Mouse (Mus musculus) cerebellum, postnatal 4 days (tissue): ENCODE measurements at regions not wholly inside any gene's neighbourhood (a gene's known extent, or its start where the extent isn't known, plus 50 kb on each side); places are given as distances from the start of the nearest gene placed in this dataset.
A peak's percentile ranks its signal among the peaks of the same experiment; 100 is the strongest.

Experiments
- DNase-seq, 2 experiments: peaks; one replicate each; pipeline ENCODE4 v3.0.0; 2022; ENCODE audit warnings: low spot score in 2 of 2, mixed read lengths in 1 of 2

DNA sequence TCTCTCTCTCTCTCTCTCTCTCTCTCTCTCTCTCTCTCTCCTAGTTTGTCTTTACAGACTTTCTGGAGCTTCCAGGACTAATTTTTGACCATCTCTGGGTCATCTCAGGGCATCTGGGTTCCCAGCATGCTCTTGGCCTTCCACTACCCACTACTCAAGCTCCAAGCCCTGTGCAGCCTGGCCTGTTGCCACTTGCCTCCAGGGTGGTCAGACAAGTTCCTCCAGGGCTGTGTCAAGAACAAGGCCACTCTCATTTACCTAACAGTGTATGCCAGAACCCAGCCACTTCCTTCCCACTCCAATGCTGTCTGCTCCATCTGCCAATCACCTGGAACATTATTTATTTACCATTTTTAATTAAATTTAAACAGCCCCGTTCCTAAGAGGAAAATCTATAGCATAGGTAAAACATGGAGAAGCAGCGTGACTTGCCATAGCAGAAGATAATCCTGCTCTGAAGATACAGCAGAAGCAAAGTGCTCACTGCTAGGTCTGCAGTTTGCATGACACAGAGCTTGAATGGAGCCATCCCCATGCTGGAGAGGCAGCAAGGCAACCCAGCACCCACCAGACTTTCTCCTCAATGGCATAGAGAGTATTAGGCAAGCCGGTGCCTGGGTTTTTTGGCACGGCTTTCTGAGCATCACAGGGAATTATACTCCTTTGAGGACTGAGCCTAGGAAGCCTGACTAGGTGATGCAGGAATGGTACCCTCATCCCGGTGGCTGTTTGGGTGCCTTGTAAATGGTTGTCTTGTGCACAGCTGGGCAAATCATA, 54.0 kb downstream of the Foxi1 start:
- peak in 1 of 2 experiments; percentile 27 for DNase-seq

DNA sequence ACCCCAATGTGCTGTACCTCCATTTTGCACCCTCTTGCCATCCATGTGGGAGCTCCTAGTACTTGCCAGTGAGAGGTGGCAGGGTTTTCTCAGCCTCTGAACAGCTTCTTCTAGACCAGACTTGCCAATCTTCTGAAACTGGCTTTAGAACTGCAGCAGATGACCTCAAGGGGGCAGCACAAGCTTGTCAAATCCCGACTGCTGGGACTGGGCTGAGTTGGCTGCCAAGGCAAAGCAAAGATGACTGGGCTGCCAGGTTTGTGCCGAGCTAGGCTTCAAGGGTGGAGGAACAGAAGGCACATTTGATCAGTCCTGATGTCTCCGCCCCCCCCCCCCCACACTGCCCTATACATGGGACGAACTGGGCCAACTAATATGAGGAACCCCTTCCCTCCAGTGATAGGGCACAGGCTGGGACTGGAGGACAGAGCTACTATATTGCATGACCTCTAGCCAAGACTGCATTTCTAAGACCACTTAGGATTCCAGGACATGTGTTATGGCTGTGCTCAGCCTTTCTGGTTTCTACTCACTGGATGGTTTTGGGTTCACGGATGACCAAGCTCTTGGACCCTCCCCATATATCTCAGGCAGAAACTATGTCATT, 51.1 kb upstream of the 4930469K13Rik start:
- DNase-seq: peak; percentile 79 to 92
